Mouse (Mus musculus) testis, postnatal 10 days (tissue): ENCODE data around the gene Acot13.
A peak's percentile ranks its signal among the peaks of the same experiment; 100 is the strongest.
"Not testable (repeated sequence)": the region's sequence is repeated elsewhere in the genome, so short reads cannot be mapped to it uniquely, and the experiment has no call there.

ENCODE experiments used
- DNase-seq: peaks from one replicate; pipeline ENCODE4 v3.0.0; 2021; ENCODE audit warnings: low spot score

The Acot13 gene

GRCm38 (mm10) chr13:24831353-24832130, at the start of gene Acot13, which contains the start of gene Tdp2:
Gene Acot13 (minus strand): TSS chr13:24831540.
Gene Tdp2 (plus strand): TSS chr13:24831679.
- DNase-seq, result peak; percentile 96

- no peak for DNase-seq
These were observed 49.4 kb upstream of the Acot13 start for GRCm38 (mm10) chr13:24880704-24881103.

DNA sequence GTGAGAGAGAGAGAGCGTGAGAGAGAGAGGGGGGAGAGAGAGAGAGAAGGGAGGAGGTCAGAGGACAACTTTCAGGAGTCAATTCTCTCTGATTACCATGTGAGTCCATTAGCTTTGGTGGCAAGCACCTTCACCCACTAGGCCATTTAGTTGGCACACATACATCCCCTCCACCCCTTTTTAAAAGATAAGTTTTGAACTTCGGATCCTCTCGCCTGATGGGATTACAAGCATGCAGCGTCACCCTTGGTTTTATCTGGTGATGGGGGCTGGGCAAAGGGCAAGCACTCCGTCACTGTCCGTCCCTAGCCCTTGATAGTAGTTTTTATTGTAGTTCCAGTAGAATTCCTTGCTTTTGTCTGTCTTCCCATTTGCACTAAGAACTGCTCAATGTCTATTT, 48.9 kb upstream of the Acot13 start:
- DNase-seq, result no peak

DNA sequence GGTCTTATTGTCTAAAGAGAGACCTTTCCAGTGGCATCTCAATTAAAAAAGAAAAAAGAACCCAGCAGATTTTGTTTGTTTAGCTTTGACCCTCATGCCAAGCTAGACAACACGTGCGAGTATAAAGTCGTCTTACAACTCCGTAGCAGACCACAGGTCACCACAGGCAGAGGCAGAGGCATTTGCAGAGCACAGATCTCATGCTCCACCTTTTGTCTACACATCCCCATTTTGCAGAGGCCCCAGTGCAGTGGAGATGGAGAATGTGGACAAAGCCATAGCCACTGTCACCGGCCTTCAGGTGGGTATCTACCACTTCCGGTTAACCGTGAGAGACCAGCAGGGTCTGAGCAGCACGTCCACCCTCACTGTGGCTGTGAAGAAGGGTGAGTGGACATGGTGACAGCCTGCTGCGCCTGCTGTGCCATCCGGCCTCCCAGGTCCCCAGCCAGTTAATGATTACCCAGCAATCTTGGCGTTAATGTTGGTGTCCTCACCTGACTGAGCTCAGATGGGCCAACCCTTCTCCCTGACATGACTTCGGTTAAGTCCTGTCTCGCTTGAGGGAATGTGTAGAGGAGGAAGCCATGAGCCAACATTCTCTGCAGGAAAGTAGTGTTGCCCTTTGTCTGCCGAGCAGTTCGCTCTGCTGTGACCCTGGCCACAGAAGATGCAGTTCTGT, 48.2 kb upstream of the Acot13 start:
- DNase-seq, result no peak

DNA sequence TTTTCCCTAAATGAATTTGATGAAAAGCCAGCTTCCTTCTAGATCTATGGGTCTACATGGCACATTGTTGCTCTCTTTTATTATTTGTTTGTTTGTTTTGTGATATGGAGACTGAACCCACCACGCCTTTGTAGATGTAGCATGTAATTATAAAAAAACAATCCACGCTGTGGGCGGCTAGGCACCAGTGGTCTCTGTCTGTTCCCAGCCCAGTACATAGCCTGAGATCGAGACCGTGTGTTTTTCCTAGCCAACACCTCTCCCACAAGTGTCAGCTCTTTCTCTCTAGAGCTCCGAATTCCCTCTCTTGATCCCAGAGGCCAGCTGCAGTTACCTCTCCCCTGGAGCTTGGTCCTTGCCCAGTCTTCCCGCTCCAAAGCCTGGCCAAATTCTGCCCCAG, 36.9 kb upstream of the Acot13 start:
- no peak for DNase-seq

GRCm38 (mm10) chr13:24867789-24868188, 36.4 kb upstream of the Acot13 start:
- DNase-seq, result no peak

GRCm38 (mm10) chr13:24866430-24867402, 35.4 kb upstream of the Acot13 start:
- DNase-seq, result no peak

GRCm38 (mm10) chr13:24862520-24862919, 31.2 kb upstream of the Acot13 start:
- DNase-seq, result peak; percentile 79

DNA sequence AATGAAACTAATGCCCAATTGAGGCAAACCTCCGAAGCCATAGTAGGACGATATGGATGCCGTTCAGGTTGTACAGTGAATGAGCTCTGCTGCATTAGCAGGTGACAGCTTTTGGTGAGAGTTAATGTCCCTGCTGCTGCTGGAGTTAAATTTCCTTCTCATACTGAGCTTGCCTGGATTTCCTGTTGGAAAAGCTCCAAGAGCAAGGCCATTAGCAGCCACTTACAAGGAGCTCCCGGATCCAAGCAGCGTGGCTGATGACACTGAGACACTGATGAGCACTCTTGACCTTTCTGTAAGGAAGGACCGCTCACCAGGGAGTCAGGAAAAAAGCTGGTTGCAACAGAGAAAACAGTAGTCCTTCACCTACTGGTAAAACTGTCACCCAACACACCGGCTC, 30.7 kb upstream of the Acot13 start:
- DNase-seq, result no peak

DNA sequence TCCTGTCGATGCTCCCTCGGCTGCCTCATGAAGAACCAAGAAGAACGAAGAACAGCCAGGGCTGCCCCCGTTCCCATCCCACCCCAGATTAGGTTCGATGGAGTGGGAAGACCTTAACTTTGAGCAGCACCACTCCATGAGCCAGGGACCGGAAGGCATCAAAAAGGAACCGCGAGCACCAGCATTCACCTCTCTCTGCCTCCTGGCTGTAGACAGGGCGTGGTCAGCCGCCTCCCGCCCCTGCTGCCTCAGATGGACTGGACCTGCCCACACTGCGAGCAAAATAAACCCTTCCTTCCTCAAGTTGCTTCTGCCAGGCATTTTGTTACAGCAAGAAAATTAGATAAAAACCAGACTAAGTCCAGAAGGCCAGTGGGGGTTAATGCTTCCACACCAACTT, 29.7 kb upstream of the Acot13 start:
- no peak for DNase-seq

DNA sequence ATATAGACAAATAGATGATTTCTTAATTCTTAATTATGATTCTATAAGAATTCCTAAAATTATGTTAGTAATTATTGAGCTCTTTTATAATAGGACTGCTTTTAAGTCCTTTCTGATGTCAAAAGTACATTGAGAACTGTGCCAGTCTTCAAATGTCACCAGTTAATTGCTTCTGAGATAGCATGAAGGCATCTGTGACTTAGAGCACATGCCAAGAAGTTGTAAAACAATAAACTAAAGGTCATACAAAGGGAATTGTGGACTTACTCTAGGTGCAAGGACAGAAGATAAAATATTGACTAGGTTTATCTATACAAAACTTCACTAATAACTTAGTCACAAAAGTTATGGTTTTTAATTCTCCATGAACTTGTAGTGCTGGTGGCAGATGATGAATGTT, 27.8 kb upstream of the Acot13 start:
- no peak for DNase-seq

DNA sequence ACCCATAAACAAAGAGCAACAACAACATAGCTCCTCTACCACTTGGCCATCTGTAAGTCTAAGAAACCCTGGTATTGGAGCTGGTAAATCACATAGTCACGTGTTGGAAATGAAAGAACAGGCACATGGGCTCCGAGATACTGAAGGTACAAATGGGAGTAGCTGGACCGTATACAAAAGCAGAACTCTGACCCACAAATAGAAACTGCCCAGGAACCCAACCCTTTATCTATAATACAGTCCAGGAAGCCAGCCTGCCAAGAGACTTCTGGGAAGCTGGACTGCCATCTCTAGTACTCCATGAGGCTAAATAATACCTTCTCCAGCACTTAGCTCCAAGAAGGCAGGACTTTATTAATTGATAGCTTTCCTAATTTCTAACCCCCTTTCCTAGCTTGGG, 21.2 kb upstream of the Acot13 start:
- no peak for DNase-seq

DNA sequence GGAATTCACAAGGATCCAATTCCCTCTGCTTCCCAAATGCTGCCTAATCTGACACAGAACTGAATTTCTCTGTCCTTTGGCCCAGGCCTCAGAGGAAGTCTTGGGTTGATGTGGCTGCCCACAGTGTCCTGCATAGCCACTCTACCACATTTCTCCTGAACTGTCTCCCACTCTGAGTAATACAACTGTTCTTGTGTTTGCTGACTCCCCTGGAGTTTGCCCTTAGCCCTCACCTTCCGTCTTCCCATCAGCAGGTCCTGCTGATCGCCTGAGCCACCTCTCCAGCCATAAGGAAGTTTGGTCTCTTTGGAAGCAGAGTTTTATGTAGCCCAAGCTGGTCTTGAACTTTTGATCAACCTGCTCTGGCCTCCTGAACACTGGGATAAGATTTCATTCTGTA, 20.6 kb upstream of the Acot13 start:
- no peak for DNase-seq

- no peak for DNase-seq
These were observed 18.0 kb upstream of the Acot13 start for GRCm38 (mm10) chr13:24849318-24849717.

- DNase-seq, result peak; percentile 68
These were observed 13.9 kb upstream of the Acot13 start, which contains the start of gene D130043K22Rik for GRCm38 (mm10) chr13:24844983-24845955. Gene D130043K22Rik (plus strand): TSS chr13:24845135.

- no peak for DNase-seq
These were observed 10.4 kb upstream of the Acot13 start for GRCm38 (mm10) chr13:24841702-24842101.

DNA sequence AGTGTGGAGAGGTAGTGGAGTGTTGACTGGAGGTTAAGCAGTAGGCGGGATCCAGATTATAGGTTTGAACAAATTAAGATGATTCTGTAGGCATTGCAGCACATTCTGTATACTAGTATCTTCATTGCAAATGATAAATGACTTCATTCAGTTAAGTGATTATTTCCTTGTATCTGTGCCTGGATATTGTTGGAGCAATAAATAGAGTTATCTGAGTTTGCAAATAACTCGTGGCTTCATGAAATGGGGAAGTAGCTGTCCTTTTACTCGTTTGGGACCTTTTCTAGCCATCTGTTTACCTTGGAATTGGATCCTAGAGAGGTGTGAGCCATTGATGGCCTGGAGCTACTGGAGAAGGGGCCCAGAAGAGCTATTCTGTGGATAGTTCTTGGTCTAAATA, 8.5 kb upstream of the Acot13 start:
- DNase-seq, result no peak

DNA sequence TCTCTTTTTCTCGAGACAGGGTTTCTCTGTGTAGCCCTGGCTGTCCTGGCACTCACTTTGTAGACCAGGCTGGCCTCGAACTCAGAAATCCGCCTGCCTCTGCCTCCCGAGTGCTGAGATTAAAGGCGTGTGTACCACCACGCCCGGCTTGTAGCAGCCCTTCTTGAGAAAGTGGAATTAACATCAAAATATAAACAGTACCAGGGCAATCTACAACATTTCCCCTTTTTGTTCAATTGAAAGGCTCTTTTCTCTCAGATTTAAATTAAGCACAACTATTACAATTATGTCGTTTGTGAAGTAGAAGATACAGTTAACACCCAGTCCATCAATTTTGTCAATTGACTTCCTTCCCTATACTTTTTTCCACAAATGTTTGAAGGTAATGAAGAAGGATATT, 6.4 kb upstream of the Acot13 start:
- DNase-seq, result not testable (repeated sequence)

DNA sequence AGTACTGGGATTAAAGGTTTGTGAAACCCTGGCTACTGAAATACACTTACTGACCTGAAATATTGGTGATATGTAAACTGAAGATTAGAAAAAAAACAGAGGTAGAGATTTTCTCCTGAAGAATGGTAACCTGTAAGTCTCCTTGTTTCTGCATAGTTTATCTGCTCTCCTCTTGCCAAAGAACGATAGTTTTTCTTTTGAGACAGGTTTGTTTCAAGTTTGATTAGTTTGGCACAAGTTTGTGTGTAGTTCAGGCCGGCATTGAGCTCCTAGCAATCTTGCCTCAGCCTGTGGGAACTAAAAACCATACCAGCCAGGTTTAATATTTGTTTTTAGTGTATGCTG, 1.4 kb upstream of the Acot13 start:
- DNase-seq, result no peak

DNA sequence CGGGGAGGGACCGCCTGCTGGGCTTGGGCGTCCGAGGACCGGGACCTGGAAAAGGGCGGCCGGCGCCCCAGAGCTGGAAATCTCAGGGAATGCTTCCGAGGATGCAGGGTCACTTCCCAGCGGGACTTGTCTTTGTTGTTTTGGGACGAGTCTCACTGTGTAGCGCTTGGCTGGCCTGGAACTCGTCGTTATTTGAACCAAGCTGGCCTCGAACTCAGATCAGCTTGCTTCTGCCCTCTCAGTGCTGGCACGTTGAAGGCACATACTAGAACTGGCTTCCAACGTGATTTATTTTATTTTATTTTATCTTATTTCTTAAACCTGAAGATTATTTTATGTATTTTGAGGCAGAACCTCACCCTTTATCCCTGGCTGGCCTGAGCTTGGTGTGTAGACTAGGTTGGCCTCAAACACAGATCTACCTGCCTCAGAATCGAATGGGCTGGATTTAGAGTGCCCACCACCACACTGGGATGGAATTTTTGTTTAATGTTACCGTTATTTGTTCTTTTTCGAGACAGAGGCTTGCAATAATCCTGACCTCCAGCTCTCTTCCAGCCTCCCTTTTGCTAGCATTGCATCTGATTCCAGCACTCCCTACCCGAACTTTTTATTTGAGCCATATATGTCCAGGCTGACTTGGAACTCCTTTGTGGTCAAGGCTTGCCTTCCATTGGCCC, 931 bp upstream of the Acot13 start:
- no peak for DNase-seq
